Mouse (Mus musculus) kidney, adult 2 months (tissue): Measurements from ENCODE around the gene Add3.

Experiments
- CTCF ChIP-seq: fragments of 200-500 bp; conservative IDR thresholded peaks from 2 replicates; pipeline ENCODE4 v1.5.1; 2011; ENCODE audit warnings: low read depth, mild to moderate bottlenecking, control low read depth, low read length, moderate library complexity, mixed read lengths; ENCODE audit not compliant: insufficient read depth, insufficient read length
- POLR2A ChIP-seq: fragments of 200-500 bp; IDR thresholded peaks from one replicate; pipeline ENCODE4 v1.6.1; 2011; ENCODE audit warnings: low read depth, low read length, control low read depth

- TF ChIP-seq CTCF = no peak
- TF ChIP-seq POLR2A = no peak
These were observed 46.2 kb downstream of the Add3 start for GRCm38 (mm10) chr19:53186456-53186855.
